Mouse (Mus musculus): ENCODE measurements around the gene Vmn1r120. TPM values are rescaled to one million over a fixed set of nuclear protein-coding genes. Genes with fewer than 3 reads are reported as not detected.
"Not testable (repeated sequence)": the region's sequence is repeated elsewhere in the genome, so short reads cannot be mapped to it uniquely, and the experiment has no call there.

Gene Vmn1r120
- polyA plus RNA-seq (2012; rRNA removed) = not detected in 2 replicates

GRCm38 (mm10) chr7:21053684-21054083 is at the start of gene Vmn1r120:
TSS of gene Vmn1r120 (minus strand) at chr7:21053784.
- WGBS = 67% methylated on average over 1 of the region's 1 CpGs
- H3K36me3 ChIP-seq (ENCODE audit: control insufficient read depth, insufficient read depth, low read length); H3K4me1 ChIP-seq (ENCODE audit: control insufficient read depth, insufficient read depth, insufficient read length, low read length); H3K27me3 ChIP-seq (ENCODE audit: control insufficient read depth, insufficient read depth, low read length); H3K4me3 ChIP-seq (ENCODE audit: low read depth, low read length); H3K27ac ChIP-seq (ENCODE audit: insufficient read depth, low read depth, low read length): not testable (repeated sequence)

- not testable (repeated sequence) for H3K27ac ChIP-seq (ENCODE audit: insufficient read depth, low read depth, low read length); H3K4me1 ChIP-seq (ENCODE audit: control insufficient read depth, insufficient read depth, insufficient read length, low read length); H3K4me3 ChIP-seq (ENCODE audit: low read depth, low read length); H3K27me3 ChIP-seq (ENCODE audit: control insufficient read depth, insufficient read depth, low read length); H3K36me3 ChIP-seq (ENCODE audit: control insufficient read depth, insufficient read depth, low read length)
- WGBS = 74% methylated on average over 5 of the region's 5 CpGs
These were observed 44.8 kb upstream of the Vmn1r120 start, which contains the start of gene Vmn1r121 for GRCm38 (mm10) chr7:21098413-21098812. TSS of gene Vmn1r121 (minus strand) at chr7:21098513.

- H3K27me3 ChIP-seq (ENCODE audit: control insufficient read depth, insufficient read depth, low read length); H3K36me3 ChIP-seq (ENCODE audit: control insufficient read depth, insufficient read depth, low read length); H3K4me3 ChIP-seq (ENCODE audit: low read depth, low read length); H3K27ac ChIP-seq (ENCODE audit: insufficient read depth, low read depth, low read length); H3K4me1 ChIP-seq (ENCODE audit: control insufficient read depth, insufficient read depth, insufficient read length, low read length): not testable (repeated sequence)
- WGBS = no CpG with 5 or more reads among the region's 2 CpGs
These were observed 41.2 kb downstream of the Vmn1r120 start, which contains the start of gene Vmn1r119 for GRCm38 (mm10) chr7:21012355-21012754. TSS of gene Vmn1r119 (minus strand) at chr7:21012455.

Other genes starting within 250 kb of the Vmn1r120 start
- gene Vmn1r114, start 241.6 kb downstream of the Vmn1r120 start, polyA plus RNA-seq (2012; rRNA removed) = not detected in 2 replicates
- gene Vmn1r115, start 208.8 kb downstream of the Vmn1r120 start, polyA plus RNA-seq (2012; rRNA removed) = not detected in 2 replicates
- not detected in 2 replicates for gene Vmn1r116, start 181.5 kb downstream of the Vmn1r120 start, polyA plus RNA-seq (2012; rRNA removed)
- not detected in 2 replicates for gene Vmn1r117, start 169.7 kb downstream of the Vmn1r120 start, polyA plus RNA-seq (2012; rRNA removed)
- gene Vmn1r118, start 141.4 kb downstream of the Vmn1r120 start, polyA plus RNA-seq (2012; rRNA removed) = not detected in 2 replicates
- not detected in 2 replicates for gene Vmn1r119, start 41.3 kb downstream of the Vmn1r120 start, polyA plus RNA-seq (2012; rRNA removed)
- gene Vmn1r121, start 44.7 kb upstream of the Vmn1r120 start, polyA plus RNA-seq (2012; rRNA removed) = not detected in 2 replicates
- gene Vmn1r122, start 80.3 kb upstream of the Vmn1r120 start, polyA plus RNA-seq (2012; rRNA removed) = not detected in 2 replicates
- not detected in 2 replicates for gene Vmn1r123, start 108.4 kb upstream of the Vmn1r120 start, polyA plus RNA-seq (2012; rRNA removed)
- gene Gm5157, start 136.6 kb upstream of the Vmn1r120 start, polyA plus RNA-seq (2012; rRNA removed) = not detected in 2 replicates
- not detected in 2 replicates for gene Vmn1r124, start 206.8 kb upstream of the Vmn1r120 start, polyA plus RNA-seq (2012; rRNA removed)
- not detected in 2 replicates for gene Vmn1r125, start 218.4 kb upstream of the Vmn1r120 start, polyA plus RNA-seq (2012; rRNA removed)
- gene Vmn1r126, start 247.7 kb upstream of the Vmn1r120 start, polyA plus RNA-seq (2012; rRNA removed) = not detected in 2 replicates